Mouse (Mus musculus) forebrain, postnatal 0 days (tissue): Measurements from ENCODE around the gene Ptpn1. TPM values are rescaled to one million over a fixed set of nuclear protein-coding genes. Genes with fewer than 3 reads are reported as not detected.

Source experiments
- ATAC-seq: fragments of 200-750 bp; cut with Nextera tagmentation; 2 replicates; pipeline ENCODE4 v1.8.0; 2017; ENCODE audit warnings: mild to moderate bottlenecking, moderate library complexity
- DNase-seq: peaks from one replicate; pipeline ENCODE4 v3.0.0-alpha.2; 2015
- H3K27ac ChIP-seq: fragments of 300-500 bp; sonication (generic); 2 replicates; pipeline ENCODE4 v1.5.1; 2014; ENCODE audit warnings: low read depth, mild to moderate bottlenecking, antibody characterized with exemption, low read length, moderate library complexity, mixed read lengths
- H3K27me3 ChIP-seq: fragments of 300-500 bp; sonication (generic); 2 replicates; pipeline ENCODE4 v1.6.1; 2014; ENCODE audit warnings: mild to moderate bottlenecking, low read length, mixed read lengths; ENCODE audit not compliant: insufficient read depth
- H3K36me3 ChIP-seq: fragments of 300-500 bp; sonication (generic); 2 replicates; pipeline ENCODE4 v1.6.1; 2014; ENCODE audit warnings: mild to moderate bottlenecking, moderate library complexity; ENCODE audit not compliant: insufficient read depth
- H3K4me1 ChIP-seq: fragments of 300-500 bp; sonication (generic); 2 replicates; pipeline ENCODE4 v1.6.1; 2014; ENCODE audit warnings: antibody characterized with exemption; ENCODE audit not compliant: insufficient read depth
- H3K4me2 ChIP-seq: fragments of 300-500 bp; sonication (generic); 2 replicates; pipeline ENCODE4 v1.6.1; 2014; ENCODE audit warnings: low read depth, mild to moderate bottlenecking, moderate library complexity
- H3K4me3 ChIP-seq: fragments of 300-500 bp; sonication (generic); 2 replicates; pipeline ENCODE4 v1.5.1; 2014; ENCODE audit warnings: low read depth, low read length, mixed read lengths
- H3K9ac ChIP-seq: fragments of 300-500 bp; sonication (generic); 2 replicates; pipeline ENCODE4 v1.6.1; 2014; ENCODE audit warnings: mild to moderate bottlenecking
- H3K9me3 ChIP-seq: fragments of 300-500 bp; sonication (generic); 2 replicates; pipeline ENCODE4 v1.6.1; 2016; ENCODE audit warnings: low read length
- CTCF ChIP-seq: sonication (generic); IDR thresholded peaks from 2 replicates; pipeline ENCODE4 v1.5.1; 2016; ENCODE audit warnings: antibody characterized with exemption, control low read depth, low read depth
- WGBS: fragments of 180-500 bp; shearing (Covaris S2); extraction: QIAGEN DNeasy Blood & Tissue Kit; methylation state at CpG from one replicate; pipeline ENCODE4 v1.1.7; 2014; 5-methylcytosine and 5-hydroxymethylcytosine counted together
- polyA plus RNA-seq: library from polyadenylated mRNA; unstranded; fragments of >200 nt; fragmentation: Nextera tagmentation; extraction: Ambion mirVana; gene quantifications from 2 replicates; pipeline ENCODE4 v1.2.1, GENCODE M21; 2015
- total RNA-seq: library from RNA; depleted of rRNA; stranded (reverse); fragments of >200 nt; gene quantifications from 2 replicates; pipeline ENCODE4 v1.2.3, GENCODE M21; 2014

Gene Ptpn1
- total and polyA plus RNA-seq, 2 experiments from 2014 or later = 47.0 to 75.4 TPM

- Histone ChIP-seq H3K36me3 (peaks cover 18% of the 10 kb centered on the region), H3K9ac (no peak overlapping the region), H3K27ac (no peak overlapping the region), H3K4me3 (no peak overlapping the region), H3K9me3 (no peaks in the 10 kb centered on the region), H3K27me3 (no peaks in the 10 kb centered on the region), H3K4me2 (no peak overlapping the region), H3K4me1 (no peaks in the 10 kb centered on the region)
- no peak for TF ChIP-seq CTCF
- ATAC-seq = no peak
- no peak for DNase-seq
- WGBS = 84% methylated on average over 7 of the region's 7 CpGs
Observed at GRCm38 (mm10) chr2:167959996-167960395, 28.1 kb downstream of the Ptpn1 start.

DNA sequence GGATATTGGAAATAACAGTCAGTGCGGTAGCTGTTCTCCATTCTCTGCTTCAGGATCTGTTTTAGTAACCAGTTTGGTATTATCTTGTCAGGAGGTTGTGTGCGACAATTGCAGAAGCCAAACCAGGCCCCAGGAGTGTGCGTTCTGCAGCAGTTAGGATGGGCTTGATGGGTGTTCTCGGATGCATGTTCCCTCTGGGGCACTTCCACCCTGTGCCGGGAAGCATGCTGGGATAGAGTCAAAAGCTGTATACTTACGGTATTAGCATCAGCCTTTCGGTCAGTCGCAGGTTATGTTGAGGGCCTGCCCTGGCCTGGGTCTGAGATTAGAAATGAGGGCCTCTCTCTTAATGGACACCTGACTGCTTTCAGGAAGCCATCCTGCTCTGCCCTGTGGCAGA is 28.7 kb downstream of the Ptpn1 start:
- 86% methylated on average over 8 of the region's 8 CpGs for WGBS
- Histone ChIP-seq H3K36me3 (peaks cover 24% of the 10 kb centered on the region), H3K4me1 (no peaks in the 10 kb centered on the region), H3K27me3 (no peaks in the 10 kb centered on the region), H3K27ac (no peak overlapping the region), H3K9me3 (no peaks in the 10 kb centered on the region), H3K4me2 (no peak overlapping the region), H3K9ac (no peak overlapping the region), H3K4me3 (no peak overlapping the region)
- TF ChIP-seq CTCF = no peak
- ATAC-seq (no peak), DNase-seq (no peak)

DNA sequence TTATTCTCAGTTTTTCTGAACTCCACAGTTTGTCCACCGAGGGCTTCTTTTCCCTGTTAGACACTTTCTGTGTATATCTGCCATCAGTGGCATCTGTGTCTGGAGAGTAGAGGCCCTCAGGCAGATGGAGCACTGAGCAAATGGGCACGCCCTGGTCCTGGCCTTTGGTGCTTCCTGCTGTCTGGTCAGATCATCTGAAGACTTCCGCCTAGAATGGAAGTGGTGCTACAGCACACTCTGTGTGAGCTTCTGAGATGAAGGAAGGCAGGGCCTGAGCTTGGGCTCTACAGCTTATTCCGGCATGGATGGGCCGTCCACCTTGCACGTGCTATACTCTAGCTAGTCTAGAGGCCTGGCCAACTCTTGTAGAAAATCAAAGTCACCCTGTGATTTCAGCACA is 30.5 kb downstream of the Ptpn1 start:
- no peak for TF ChIP-seq CTCF
- ATAC-seq = no peak
- DNase-seq = no peak
- Histone ChIP-seq H3K27me3 (no peaks in the 10 kb centered on the region), H3K4me1 (no peaks in the 10 kb centered on the region), H3K27ac (no peak overlapping the region), H3K4me2 (no peak overlapping the region), H3K9me3 (no peaks in the 10 kb centered on the region), H3K4me3 (no peak overlapping the region), H3K36me3 (peaks cover 41% of the 10 kb centered on the region), H3K9ac (no peak overlapping the region)
- WGBS = 92% methylated on average over 6 of the region's 6 CpGs

- peaks cover 50% of the 10 kb centered on the region for H3K36me3 ChIP-seq
- DNase-seq = no peak
- no peak overlapping the region for H3K4me2 ChIP-seq
- WGBS = 70% methylated on average over 4 of the region's 4 CpGs
- no peak overlapping the region for H3K27ac ChIP-seq
- ATAC-seq = no peak
- H3K27me3 ChIP-seq = no peaks in the 10 kb centered on the region
- no peak overlapping the region for H3K9ac ChIP-seq
- no peaks in the 10 kb centered on the region for H3K9me3 ChIP-seq
- no peak for TF ChIP-seq CTCF
- H3K4me1 ChIP-seq = no peaks in the 10 kb centered on the region
- H3K4me3 ChIP-seq = no peak overlapping the region
Observed at GRCm38 (mm10) chr2:167963176-167963575, 31.3 kb downstream of the Ptpn1 start.

- no peak overlapping the region for H3K9ac ChIP-seq
- H3K9me3 ChIP-seq = no peaks in the 10 kb centered on the region
- H3K27me3 ChIP-seq = no peaks in the 10 kb centered on the region
- no peak for TF ChIP-seq CTCF
- no peaks in the 10 kb centered on the region for H3K4me1 ChIP-seq
- no peak overlapping the region for H3K27ac ChIP-seq
- H3K36me3 ChIP-seq = peaks cover 56% of the 10 kb centered on the region
- ATAC-seq (no peak), DNase-seq (no peak)
- no peak overlapping the region for H3K4me2 ChIP-seq
- WGBS = 91% methylated on average over 9 of the region's 9 CpGs
- H3K4me3 ChIP-seq = no peak overlapping the region
Observed at GRCm38 (mm10) chr2:167963778-167964300, 32.0 kb downstream of the Ptpn1 start.

DNA sequence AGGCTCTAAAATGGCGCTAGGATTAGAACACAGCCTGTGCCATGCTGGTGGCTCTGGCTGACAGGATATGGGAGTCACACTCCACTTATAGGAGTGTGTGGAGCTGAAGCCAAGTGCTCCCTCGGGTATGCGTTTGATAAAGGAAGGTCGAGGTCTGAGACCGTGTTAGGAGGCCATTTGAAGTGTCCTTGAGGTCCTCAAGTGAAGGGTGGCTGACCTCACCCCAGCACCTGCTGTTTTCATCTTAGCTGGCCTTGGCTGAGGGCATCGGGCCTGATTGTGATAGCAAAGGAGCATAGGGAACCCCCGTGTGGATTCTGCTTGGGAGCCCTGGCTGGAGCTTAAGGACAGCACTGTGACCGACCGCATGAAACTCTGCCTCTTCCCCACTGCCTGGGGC is 32.5 kb downstream of the Ptpn1 start:
- 95% methylated on average over 9 of the region's 9 CpGs for WGBS
- ATAC-seq (no peak), DNase-seq (no peak)
- Histone ChIP-seq H3K9me3 (no peaks in the 10 kb centered on the region), H3K27me3 (no peaks in the 10 kb centered on the region), H3K27ac (no peak overlapping the region), H3K4me3 (no peak overlapping the region), H3K4me2 (no peak overlapping the region), H3K4me1 (no peaks in the 10 kb centered on the region), H3K9ac (no peak overlapping the region), H3K36me3 (peaks cover 57% of the 10 kb centered on the region)
- TF ChIP-seq CTCF = no peak

DNA sequence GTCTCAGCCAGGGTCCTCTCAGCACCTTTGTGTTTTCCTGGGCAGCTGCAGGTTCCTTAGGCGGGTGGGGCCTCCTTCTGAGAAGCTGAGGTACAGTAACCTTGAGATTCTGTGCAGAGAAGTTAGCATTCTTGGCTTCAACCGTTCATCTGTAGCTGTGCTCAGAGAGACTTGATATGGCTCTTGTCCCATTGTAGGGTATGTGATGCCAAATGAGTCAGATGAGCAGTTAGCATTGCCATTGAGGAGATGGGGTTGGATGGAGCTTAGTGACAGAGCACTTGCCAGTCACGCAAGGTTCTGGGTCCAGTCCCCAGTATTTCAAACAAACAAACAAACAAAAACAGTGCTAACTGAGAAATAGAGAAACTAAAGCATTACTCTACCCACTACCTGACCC is 34.1 kb downstream of the Ptpn1 start:
- no peak overlapping the region for H3K4me2 ChIP-seq
- no peak for DNase-seq
- WGBS = 79% methylated on average over 3 of the region's 3 CpGs
- no peaks in the 10 kb centered on the region for H3K9me3 ChIP-seq
- H3K4me1 ChIP-seq = no peaks in the 10 kb centered on the region
- ATAC-seq = no peak
- TF ChIP-seq CTCF = no peak
- no peak overlapping the region for H3K4me3 ChIP-seq
- H3K27ac ChIP-seq = no peak overlapping the region
- peaks cover 64% of the 10 kb centered on the region for H3K36me3 ChIP-seq
- H3K27me3 ChIP-seq = no peaks in the 10 kb centered on the region
- H3K9ac ChIP-seq = no peak overlapping the region
